Mouse (Mus musculus): ENCODE measurements around the gene Csrp2. TPM values are rescaled to one million over a fixed set of nuclear protein-coding genes. Genes with fewer than 3 reads are reported as not detected.

Gene Csrp2
- polyA plus RNA-seq (2012; rRNA removed): 15.4 and 18.7 TPM in 2 replicates

GRCm38 (mm10) chr10:110919531-110920343, at the start of gene Csrp2:
TSS of gene Csrp2 (plus strand) at chr10:110919789.

Other genes with a start within 250 kb of the Csrp2 start
- 1.7 and 2.3 TPM in 2 replicates for gene E2f7, start 174.3 kb upstream of the Csrp2 start, polyA plus RNA-seq (2012; rRNA removed)
- gene Zdhhc17, start 90.4 kb downstream of the Csrp2 start, polyA plus RNA-seq (2012; rRNA removed): 6.2 and 6.3 TPM in 2 replicates
- gene Osbpl8, start 245.0 kb downstream of the Csrp2 start, polyA plus RNA-seq (2012; rRNA removed): 6.0 and 7.7 TPM in 2 replicates